Mouse (Mus musculus): ENCODE measurements around the gene Osbpl8.

The Osbpl8 gene

GRCm38 (mm10) chr10:111233476-111234130 lies 69.1 kb downstream of the Osbpl8 start:
- DNase-seq (ENCODE audit: low read depth, low spot score), result no peak

GRCm38 (mm10) chr10:111234450-111235288 lies 70.1 kb downstream of the Osbpl8 start:
- peak; percentile 17 for DNase-seq (ENCODE audit: low read depth, low spot score)

GRCm38 (mm10) chr10:111235289-111235570 lies 70.7 kb downstream of the Osbpl8 start:
- DNase-seq (ENCODE audit: low read depth, low spot score), result no peak

- DNase-seq (ENCODE audit: low read depth, low spot score), result no peak
These were observed 72.9 kb downstream of the Osbpl8 start for GRCm38 (mm10) chr10:111237434-111237833.

GRCm38 (mm10) chr10:111242677-111243076 lies 78.1 kb downstream of the Osbpl8 start:
- no peak for DNase-seq (ENCODE audit: low read depth, low spot score)

- no peak for DNase-seq (ENCODE audit: low read depth, low spot score)
These were observed 83.1 kb downstream of the Osbpl8 start for GRCm38 (mm10) chr10:111247609-111248008.

GRCm38 (mm10) chr10:111248177-111248576 lies 83.6 kb downstream of the Osbpl8 start:
- DNase-seq (ENCODE audit: low read depth, low spot score), result no peak

- DNase-seq (ENCODE audit: low read depth, low spot score), result no peak
These were observed 85.6 kb downstream of the Osbpl8 start for GRCm38 (mm10) chr10:111250192-111250591.

GRCm38 (mm10) chr10:111251666-111252065 lies 87.1 kb downstream of the Osbpl8 start:
- DNase-seq (ENCODE audit: low read depth, low spot score), result no peak

- DNase-seq (ENCODE audit: low read depth, low spot score), result no peak
These were observed 90.7 kb downstream of the Osbpl8 start for GRCm38 (mm10) chr10:111255228-111255627.

GRCm38 (mm10) chr10:111256156-111256555 lies 91.6 kb downstream of the Osbpl8 start:
- DNase-seq (ENCODE audit: low read depth, low spot score), result no peak

- DNase-seq (ENCODE audit: low read depth, low spot score), result no peak
These were observed 92.8 kb downstream of the Osbpl8 start for GRCm38 (mm10) chr10:111257358-111257757.

- DNase-seq (ENCODE audit: low read depth, low spot score), result no peak
These were observed 93.7 kb downstream of the Osbpl8 start for GRCm38 (mm10) chr10:111258256-111258655.

GRCm38 (mm10) chr10:111271687-111272086 lies 107.1 kb downstream of the Osbpl8 start:
- no peak for DNase-seq (ENCODE audit: low read depth, low spot score)

GRCm38 (mm10) chr10:111272905-111273304 lies 108.4 kb downstream of the Osbpl8 start:
- DNase-seq (ENCODE audit: low read depth, low spot score), result no peak

- no peak for DNase-seq (ENCODE audit: low read depth, low spot score)
These were observed 109.0 kb downstream of the Osbpl8 start for GRCm38 (mm10) chr10:111273463-111274088.

GRCm38 (mm10) chr10:111275822-111276221 lies 111.3 kb downstream of the Osbpl8 start:
- no peak for DNase-seq (ENCODE audit: low read depth, low spot score)

GRCm38 (mm10) chr10:111297631-111298030 lies 133.1 kb downstream of the Osbpl8 start:
- DNase-seq (ENCODE audit: low read depth, low spot score), result no peak

- peak; percentile 95 for DNase-seq (ENCODE audit: low read depth, low spot score)
These were observed 133.9 kb downstream of the Osbpl8 start, which contains the start of gene Bbs10 for GRCm38 (mm10) chr10:111298140-111299098. Bbs10 (plus strand) TSS chr10:111298679.

- DNase-seq (ENCODE audit: low read depth, low spot score), result no peak
These were observed 135.0 kb downstream of the Osbpl8 start for GRCm38 (mm10) chr10:111299591-111299990.

- DNase-seq (ENCODE audit: low read depth, low spot score), result no peak
These were observed 136.5 kb downstream of the Osbpl8 start for GRCm38 (mm10) chr10:111301041-111301440.

All from mesoderm, embryonic 11.5 days (tissue).